Mouse (Mus musculus): Measurements from ENCODE around the gene Hcar2. TPM values are rescaled to one million over a fixed set of nuclear protein-coding genes. Genes with fewer than 3 reads are reported as not detected.

The Hcar2 gene
- not detected in 2 replicates for polyA plus RNA-seq (2016; fragmentation: Nextera tagmentation; extraction: Ambion mirVana)

DNA sequence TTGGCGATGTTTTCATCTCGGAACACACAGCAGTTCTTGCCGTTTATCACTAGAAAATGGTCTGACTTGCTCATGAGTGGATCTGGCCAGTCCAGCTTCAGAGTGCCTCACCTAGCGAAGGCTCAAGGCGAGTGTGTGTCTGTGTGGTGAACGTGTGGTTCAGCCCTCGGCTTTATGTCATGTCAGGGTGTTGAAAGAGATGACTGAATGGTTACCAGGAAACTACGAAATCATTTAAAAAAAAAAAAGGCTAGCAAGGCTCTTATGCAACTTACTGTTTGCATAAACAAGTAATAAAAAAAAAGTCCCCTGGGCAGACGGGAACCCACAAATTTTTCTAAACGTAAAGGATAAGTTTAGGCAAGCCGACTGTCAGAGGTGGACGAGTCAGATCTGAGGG is at the start of gene Hcar2:
Hcar2 (minus strand) TSS at position 135 of the 400 bp plus-strand sequence.
- no peaks in the 10 kb centered on the region for H3K9me3 ChIP-seq
- H3K27ac ChIP-seq = no peak within 1 kb of the TSS
- H3K4me3 ChIP-seq = no peak within 1 kb of the TSS
- 94% methylated on average over 12 of the region's 12 CpGs for WGBS
- H3K4me1 ChIP-seq = no peaks in the 10 kb centered on the region
- no peaks in the 10 kb centered on the region for H3K27me3 ChIP-seq (ENCODE audit: poor library complexity, severe bottlenecking)
- no peak for DNase-seq (ENCODE audit: extremely low spot score, low spot score)
- H3K36me3 ChIP-seq (replicated peaks) = no peaks in the 10 kb centered on the region

DNA sequence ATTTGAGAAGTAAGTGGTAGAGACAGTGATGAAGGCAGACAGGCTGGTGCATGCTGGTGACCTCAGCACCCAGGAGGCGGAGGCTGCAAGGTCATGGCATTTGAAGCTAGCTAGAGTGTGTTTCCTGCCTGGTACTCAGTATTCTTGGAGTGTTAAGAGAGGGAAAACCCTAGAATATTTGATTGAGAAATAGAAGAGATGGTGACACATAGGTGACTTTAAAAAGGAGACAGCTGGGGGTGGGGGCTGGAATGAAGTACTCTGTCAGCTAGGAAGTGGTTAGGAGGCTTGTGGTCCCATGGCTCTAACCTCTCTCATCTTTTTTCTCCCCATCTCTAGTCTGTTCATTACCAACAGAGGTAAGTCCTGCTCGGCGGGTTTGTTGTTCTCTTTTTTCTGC is 49.6 kb upstream of the Hcar2 start:
- peaks cover 99% of the 10 kb centered on the region for H3K36me3 ChIP-seq (replicated peaks)
- no peak for DNase-seq (ENCODE audit: extremely low spot score, low spot score)
- WGBS = 92% methylated on average over 3 of the region's 3 CpGs

DNA sequence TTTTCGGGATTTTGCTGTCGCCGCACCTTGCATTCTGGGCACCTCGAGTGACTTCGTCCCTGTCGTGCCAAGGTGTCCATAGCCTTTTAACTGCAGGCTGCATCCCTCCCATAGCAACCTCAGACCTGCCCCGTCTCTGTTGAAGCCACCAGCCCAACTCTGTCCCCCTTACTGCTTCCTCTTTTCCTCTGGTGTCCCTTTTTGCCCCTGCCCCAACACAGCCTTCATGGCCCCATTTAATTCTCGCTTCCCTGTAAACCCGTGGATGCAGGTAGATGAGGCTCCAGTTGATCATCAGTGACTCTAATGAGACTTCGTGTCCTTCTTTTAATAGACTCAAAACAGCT is 42.3 kb upstream of the Hcar2 start:
- no peaks in the 10 kb centered on the region for H3K27me3 ChIP-seq (ENCODE audit: poor library complexity, severe bottlenecking)

More for the DNA sequence above, 49.6 kb upstream of the Hcar2 start:
- no peaks in the 10 kb centered on the region for H3K27me3 ChIP-seq (ENCODE audit: poor library complexity, severe bottlenecking)
- H3K4me1 ChIP-seq = no peaks in the 10 kb centered on the region
- H3K9me3 ChIP-seq = no peaks in the 10 kb centered on the region
- no peak overlapping the region for H3K27ac ChIP-seq
- H3K4me3 ChIP-seq = no peak overlapping the region

DNA sequence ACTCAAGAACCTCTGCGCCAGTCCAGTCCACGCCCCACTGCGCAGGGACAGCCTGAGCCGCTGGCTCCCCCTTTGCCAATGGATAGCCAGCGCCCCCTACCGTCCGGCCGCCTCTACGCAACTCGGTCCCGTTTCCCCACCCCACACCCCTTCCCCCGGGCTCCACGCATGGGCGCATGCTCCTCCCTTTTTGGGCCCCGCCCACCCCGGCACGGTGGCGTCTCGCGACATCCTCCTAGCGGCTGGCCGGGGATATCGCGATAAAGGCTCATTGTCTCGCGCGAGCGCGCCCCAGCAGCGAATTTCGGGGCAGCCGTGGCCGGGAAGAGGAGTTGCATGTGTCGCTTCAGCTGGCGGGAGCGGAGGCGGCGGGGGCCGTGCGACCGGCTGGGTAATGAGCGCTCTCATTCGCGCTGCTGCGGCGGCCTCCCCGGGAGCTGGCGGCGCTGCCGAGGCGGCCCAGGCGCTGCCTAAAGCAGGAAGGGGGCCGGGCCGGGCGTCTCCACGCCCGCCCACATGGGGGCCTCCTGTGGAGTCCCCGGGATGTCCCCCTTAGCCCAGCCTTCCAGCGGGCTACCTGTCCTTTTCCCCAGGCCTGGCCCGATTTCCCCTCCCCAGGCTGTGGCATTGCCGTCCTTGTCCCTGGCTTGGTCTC is 41.8 kb upstream of the Hcar2 start, which contains the start of gene Denr:
Denr (plus strand) TSS at position 200 of the 655 bp plus-strand sequence.
- peak within 1 kb of the TSS; percentile 98 for H3K4me3 ChIP-seq
- no peaks in the 10 kb centered on the region for H3K27me3 ChIP-seq (ENCODE audit: poor library complexity, severe bottlenecking)
- H3K36me3 ChIP-seq (replicated peaks) = peaks cover 39% of the 10 kb centered on the region
- under 1% methylated on average over 61 of the region's 61 CpGs for whole genome bisulfite sequencing
- peaks cover 22% of the 10 kb centered on the region for H3K4me1 ChIP-seq
- DNase-seq (ENCODE audit: extremely low spot score, low spot score) = peak; percentile 100
- H3K9me3 ChIP-seq = no peaks in the 10 kb centered on the region
- H3K27ac ChIP-seq = peak within 1 kb of the TSS; percentile 97

More for the DNA sequence above, 42.3 kb upstream of the Hcar2 start:
- DNase-seq (ENCODE audit: extremely low spot score, low spot score) = no peak
- H3K36me3 ChIP-seq (replicated peaks) = peaks cover 44% of the 10 kb centered on the region
- H3K4me1 ChIP-seq = peaks cover 22% of the 10 kb centered on the region
- H3K27ac ChIP-seq = peak overlapping the region; percentile 97
- H3K9me3 ChIP-seq = no peaks in the 10 kb centered on the region
- H3K4me3 ChIP-seq = peak overlapping the region; percentile 98
- 6% methylated on average over 10 of the region's 10 CpGs for WGBS

DNA sequence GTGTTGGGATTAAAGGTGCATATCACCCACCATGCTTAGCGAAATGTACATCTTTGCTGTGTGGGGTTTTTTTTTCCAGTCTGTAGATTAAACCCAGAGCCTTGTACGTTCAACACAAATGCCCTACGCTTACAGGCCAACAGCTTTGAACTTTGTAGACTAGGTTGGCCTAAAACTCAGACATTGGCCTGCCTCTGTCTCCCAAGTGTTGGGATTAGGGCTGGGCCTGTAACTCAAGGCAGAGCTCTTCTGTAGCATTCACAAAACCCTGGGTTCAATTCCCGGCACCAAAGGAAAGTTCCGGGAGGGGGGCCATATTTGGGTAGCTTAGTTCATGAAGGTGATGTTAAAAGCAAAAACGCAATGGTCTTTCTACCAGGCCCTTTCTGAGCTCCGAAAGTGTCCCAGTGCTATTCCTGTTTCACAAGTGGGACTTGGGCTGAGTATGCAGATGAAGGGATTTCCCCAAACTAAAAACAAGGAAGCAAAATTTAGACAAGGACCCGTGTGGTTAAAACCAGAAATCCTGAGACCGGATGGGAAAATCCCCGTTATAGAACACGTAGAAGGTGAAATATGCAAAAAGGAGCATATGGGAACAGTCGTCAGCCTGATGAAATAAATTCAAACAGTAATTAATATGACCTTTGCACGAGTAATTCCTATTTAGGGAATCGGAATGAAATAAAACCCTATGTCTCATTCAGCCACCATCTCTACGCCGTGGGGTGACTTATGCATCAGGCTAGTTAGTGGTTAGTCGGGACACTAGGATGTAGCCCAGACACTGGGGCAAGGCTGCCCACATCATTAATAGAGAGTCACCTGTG is 41.1 kb upstream of the Hcar2 start:
- Histone ChIP-seq H3K27ac (0 out of 2 replicates have a peak overlapping the region, but pooled peaks have one; percentile 97), H3K4me3 (peak overlapping the region; percentile 98), H3K36me3 (replicated peaks) (peaks cover 32% of the 10 kb centered on the region), H3K4me1 (peaks cover 22% of the 10 kb centered on the region), H3K9me3 (no peaks in the 10 kb centered on the region), H3K27me3 (ENCODE audit: poor library complexity, severe bottlenecking) (no peaks in the 10 kb centered on the region)
- DNase-seq (ENCODE audit: extremely low spot score, low spot score) = no peak
- WGBS = 75% methylated on average over 17 of the region's 17 CpGs

DNA sequence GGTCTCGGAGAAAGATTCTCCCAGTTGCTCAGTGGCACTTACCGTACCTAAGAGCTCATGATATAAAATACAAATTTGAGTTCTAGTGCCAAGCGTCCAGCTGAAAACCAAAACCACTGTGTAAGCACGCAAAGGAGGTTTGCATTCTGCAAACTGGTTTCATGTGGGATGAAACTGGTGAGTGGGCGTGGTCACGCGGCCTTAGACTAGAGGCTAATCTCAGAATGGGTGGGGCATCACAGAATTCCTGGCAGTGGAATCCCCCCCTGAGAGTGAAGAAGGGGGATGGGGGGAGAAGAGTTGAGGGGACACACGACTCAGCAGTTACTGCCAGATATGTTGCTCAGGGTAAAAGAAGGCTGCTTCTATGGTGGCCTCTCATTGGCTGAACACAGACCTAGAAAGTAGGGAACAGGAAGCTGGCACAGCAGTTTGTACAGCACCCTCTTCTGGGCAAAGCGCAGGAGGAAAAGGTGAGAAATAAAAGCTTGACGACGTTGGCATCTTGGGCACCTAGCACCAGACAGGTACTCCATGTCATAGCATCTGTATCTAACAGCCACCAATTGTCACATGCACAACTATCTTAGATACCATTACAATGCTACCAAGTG is 38.9 kb upstream of the Hcar2 start:
- 79% methylated on average over 11 of the region's 11 CpGs for WGBS
- Histone ChIP-seq H3K27me3 (ENCODE audit: poor library complexity, severe bottlenecking) (no peaks in the 10 kb centered on the region), H3K27ac (no peak overlapping the region), H3K36me3 (replicated peaks) (peaks cover 10% of the 10 kb centered on the region), H3K4me3 (no peak overlapping the region), H3K9me3 (no peaks in the 10 kb centered on the region), H3K4me1 (peaks cover 22% of the 10 kb centered on the region)
- no peak for DNase-seq (ENCODE audit: extremely low spot score, low spot score)

DNA sequence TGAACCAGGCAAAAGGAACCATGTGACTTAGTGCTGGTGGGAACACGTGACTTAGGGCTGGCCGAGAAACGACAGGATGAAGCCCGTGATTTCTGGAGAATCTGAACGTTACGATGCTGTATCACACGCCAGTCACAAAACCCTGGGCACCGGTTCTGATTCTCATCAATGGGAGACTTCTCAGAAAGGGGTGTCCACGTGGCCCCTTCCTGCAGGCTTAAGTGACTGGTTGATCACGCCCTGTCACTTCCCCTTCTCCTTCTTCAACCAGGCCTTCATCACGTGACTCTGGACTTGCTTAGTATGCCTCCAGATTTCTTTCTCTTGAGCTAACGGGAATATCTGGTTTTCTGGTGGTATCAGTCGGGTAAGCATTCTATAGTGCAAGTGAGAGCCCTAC is 32.1 kb upstream of the Hcar2 start:
- Histone ChIP-seq H3K36me3 (replicated peaks) (no peaks in the 10 kb centered on the region), H3K4me3 (no peak overlapping the region), H3K27ac (no peak overlapping the region), H3K4me1 (no peaks in the 10 kb centered on the region), H3K27me3 (ENCODE audit: poor library complexity, severe bottlenecking) (no peaks in the 10 kb centered on the region), H3K9me3 (no peaks in the 10 kb centered on the region)
- no peak for DNase-seq (ENCODE audit: extremely low spot score, low spot score)
- 90% methylated on average over 13 of the region's 13 CpGs for WGBS

DNA sequence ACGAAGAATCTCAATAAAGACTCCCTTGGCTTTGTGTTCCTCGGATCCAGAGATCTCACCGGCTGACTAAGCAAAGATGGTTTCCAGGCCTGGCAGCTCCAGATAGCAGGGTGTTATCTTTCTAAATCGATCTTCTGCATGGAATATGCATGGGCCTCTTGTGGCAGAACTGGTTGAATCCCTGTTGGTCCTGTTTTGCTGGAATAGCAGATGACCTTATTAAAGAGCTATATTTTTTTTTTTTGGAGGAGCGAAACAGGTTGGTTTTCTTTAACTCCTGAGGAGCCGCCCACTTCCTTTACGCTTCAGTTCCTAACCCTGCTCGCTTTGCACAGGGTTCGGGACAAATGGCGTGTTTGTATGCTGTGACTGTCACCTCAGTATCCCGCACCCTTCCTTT is 31.1 kb upstream of the Hcar2 start:
- H3K27me3 ChIP-seq (ENCODE audit: poor library complexity, severe bottlenecking) = no peaks in the 10 kb centered on the region
- no peaks in the 10 kb centered on the region for H3K36me3 ChIP-seq (replicated peaks)
- H3K27ac ChIP-seq = no peak overlapping the region
- WGBS = 88% methylated on average over 11 of the region's 11 CpGs
- H3K9me3 ChIP-seq = no peaks in the 10 kb centered on the region
- H3K4me1 ChIP-seq = no peaks in the 10 kb centered on the region
- no peak overlapping the region for H3K4me3 ChIP-seq
- no peak for DNase-seq (ENCODE audit: extremely low spot score, low spot score)

DNA sequence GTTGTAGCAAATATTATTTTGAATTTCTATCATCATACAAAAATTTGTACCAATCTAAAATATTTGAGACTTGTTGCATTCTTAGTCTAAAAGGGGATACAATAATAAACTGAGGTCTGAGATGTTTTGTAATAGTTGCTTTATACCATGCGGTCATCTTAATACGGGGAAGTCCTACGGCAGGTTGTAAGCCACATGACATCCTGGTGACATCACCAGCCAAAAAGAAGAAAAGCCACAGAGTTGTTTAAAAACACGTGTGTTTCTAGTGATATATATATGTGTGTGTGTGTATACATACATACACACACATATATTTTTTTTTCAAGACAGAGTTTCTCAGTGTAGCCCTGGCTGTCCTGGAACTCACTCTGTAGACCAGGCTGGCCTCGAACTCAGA is 28.2 kb upstream of the Hcar2 start:
- 93% methylated on average over 5 of the region's 5 CpGs for WGBS
- Histone ChIP-seq H3K4me3 (no peak overlapping the region), H3K27me3 (ENCODE audit: poor library complexity, severe bottlenecking) (no peaks in the 10 kb centered on the region), H3K36me3 (replicated peaks) (no peaks in the 10 kb centered on the region), H3K27ac (no peak overlapping the region), H3K4me1 (no peaks in the 10 kb centered on the region), H3K9me3 (no peaks in the 10 kb centered on the region)
- no peak for DNase-seq (ENCODE audit: extremely low spot score, low spot score)

DNA sequence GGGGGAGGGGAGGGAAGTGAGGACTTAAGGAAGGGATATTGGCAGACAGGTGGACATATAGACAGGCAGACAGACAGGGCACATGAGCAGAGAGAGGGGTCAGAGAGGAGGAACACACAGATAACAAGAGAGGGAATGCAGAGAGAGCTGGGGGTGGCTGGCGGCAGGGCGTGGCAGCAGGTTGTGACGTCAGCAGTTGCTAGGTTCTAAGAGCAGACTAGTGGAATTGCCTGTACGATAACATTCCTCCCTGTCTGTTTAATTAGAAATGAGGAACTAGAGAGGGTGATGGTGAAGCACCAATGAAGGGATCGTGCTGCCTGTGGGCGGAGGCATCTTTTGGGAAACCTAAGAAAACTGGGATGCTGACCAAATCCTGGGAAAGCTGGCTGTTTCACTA is 26.4 kb upstream of the Hcar2 start:
- no peak for DNase-seq (ENCODE audit: extremely low spot score, low spot score)
- H3K9me3 ChIP-seq = no peaks in the 10 kb centered on the region
- H3K4me1 ChIP-seq = no peaks in the 10 kb centered on the region
- H3K36me3 ChIP-seq (replicated peaks) = no peaks in the 10 kb centered on the region
- H3K27me3 ChIP-seq (ENCODE audit: poor library complexity, severe bottlenecking) = no peaks in the 10 kb centered on the region
- H3K4me3 ChIP-seq = no peak overlapping the region
- 51% methylated on average over 6 of the region's 6 CpGs for WGBS
- H3K27ac ChIP-seq = no peak overlapping the region

DNA sequence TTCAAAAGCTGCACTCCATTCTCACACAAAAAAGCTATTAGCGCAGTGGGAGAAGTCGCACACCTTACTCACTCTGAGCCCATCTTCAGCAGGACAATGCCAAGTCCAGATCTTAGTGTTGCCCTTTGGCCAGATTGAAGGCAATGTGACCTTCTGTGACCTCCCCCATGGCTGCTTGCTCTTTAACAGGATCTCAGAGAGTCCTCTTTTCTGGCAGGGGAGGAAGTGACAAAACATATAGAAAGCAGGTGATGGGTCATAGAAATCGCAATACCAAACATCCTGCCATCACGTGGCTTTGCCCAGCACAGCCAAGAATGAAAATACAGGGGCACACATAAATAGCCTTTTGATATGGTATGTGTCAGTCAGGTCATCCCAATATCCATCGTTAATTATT is 25.7 kb upstream of the Hcar2 start:
- Histone ChIP-seq H3K27ac (no peak overlapping the region), H3K9me3 (no peaks in the 10 kb centered on the region), H3K4me1 (no peaks in the 10 kb centered on the region), H3K36me3 (replicated peaks) (no peaks in the 10 kb centered on the region), H3K4me3 (no peak overlapping the region), H3K27me3 (ENCODE audit: poor library complexity, severe bottlenecking) (no peaks in the 10 kb centered on the region)
- WGBS = 85% methylated on average over 5 of the region's 5 CpGs
- DNase-seq (ENCODE audit: extremely low spot score, low spot score) = no peak

DNA sequence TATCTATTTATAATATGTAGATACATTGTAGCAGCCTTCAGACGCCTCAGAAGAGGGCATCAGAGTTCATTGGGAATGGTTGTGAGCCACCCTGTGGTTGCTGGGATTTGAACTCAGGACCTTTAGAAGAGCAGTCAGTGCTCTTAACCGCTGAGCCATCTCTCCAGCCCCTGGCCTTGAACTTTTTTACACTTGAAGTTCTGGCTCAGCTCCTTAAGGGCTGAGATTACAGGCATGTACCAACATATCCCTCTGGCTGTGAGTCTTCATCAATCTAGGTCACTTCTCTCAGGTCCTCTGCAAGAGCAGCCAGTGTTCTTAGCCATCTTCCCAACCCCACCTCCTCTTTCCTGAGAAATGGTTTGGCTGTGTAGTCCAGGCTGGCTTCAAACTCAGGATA is 25.0 kb upstream of the Hcar2 start:
- Histone ChIP-seq H3K4me1 (no peaks in the 10 kb centered on the region), H3K27ac (no peak overlapping the region), H3K36me3 (replicated peaks) (no peaks in the 10 kb centered on the region), H3K4me3 (no peak overlapping the region), H3K9me3 (no peaks in the 10 kb centered on the region), H3K27me3 (ENCODE audit: poor library complexity, severe bottlenecking) (no peaks in the 10 kb centered on the region)
- no peak for DNase-seq (ENCODE audit: extremely low spot score, low spot score)
- WGBS = 82% methylated on average over 2 of the region's 2 CpGs

DNA sequence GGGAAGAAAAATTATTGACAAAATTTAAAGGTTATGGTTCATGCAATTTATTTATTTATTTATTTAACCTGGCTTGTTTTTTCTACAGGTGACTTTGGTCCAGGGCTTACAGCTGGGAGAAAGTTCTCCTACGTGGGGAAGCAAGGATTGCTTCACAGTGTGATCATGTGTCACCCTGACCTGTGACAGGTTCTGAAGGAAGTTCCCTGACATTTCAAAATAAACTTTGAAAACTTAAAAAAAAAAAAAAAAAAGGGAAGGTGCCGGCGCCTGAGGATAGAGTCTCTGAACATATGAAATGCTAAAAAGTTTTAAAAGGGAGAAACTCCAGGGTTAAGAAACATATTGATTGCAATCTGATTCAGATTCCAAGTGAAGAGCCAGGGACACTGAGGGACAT is 21.1 kb upstream of the Hcar2 start:
- no peak for DNase-seq (ENCODE audit: extremely low spot score, low spot score)
- no peaks in the 10 kb centered on the region for H3K36me3 ChIP-seq (replicated peaks)
- H3K4me3 ChIP-seq = no peak overlapping the region
- 88% methylated on average over 3 of the region's 3 CpGs for WGBS
- H3K27ac ChIP-seq = no peak overlapping the region
- no peaks in the 10 kb centered on the region for H3K9me3 ChIP-seq
- H3K4me1 ChIP-seq = no peaks in the 10 kb centered on the region
- no peaks in the 10 kb centered on the region for H3K27me3 ChIP-seq (ENCODE audit: poor library complexity, severe bottlenecking)

Data from forebrain, embryonic 10.5 days (tissue).